Mouse (Mus musculus) G1E (cell line): ENCODE measurements at regions not wholly inside any gene's neighbourhood (a gene's known extent, or its start where the extent isn't known, plus 50 kb on each side); places are given as distances from the start of the nearest gene placed in this dataset.

Source experiments
- CTCF ChIP-seq: IDR thresholded peaks from 2 replicates; pipeline ENCODE4 v1.5.1; 2012; ENCODE audit warnings: low read depth, low read length, inconsistent platforms, mixed read lengths
- GATA1 ChIP-seq: IDR thresholded peaks from 2 replicates; pipeline ENCODE4 v1.6.1; 2012; ENCODE audit warnings: borderline replicate concordance, low read length, inconsistent platforms, mixed read lengths
- GATA2 ChIP-seq: IDR thresholded peaks from 2 replicates; pipeline ENCODE4 v1.6.1; 2012; ENCODE audit warnings: low read depth, low read length, inconsistent platforms, borderline replicate concordance
- POLR2AphosphoS5 ChIP-seq: IDR thresholded peaks from 2 replicates; pipeline ENCODE4 v1.6.1; 2012; ENCODE audit warnings: low read depth, low read length, inconsistent platforms; ENCODE audit not compliant: insufficient replicate concordance
- TAL1 ChIP-seq: conservative IDR thresholded peaks from 2 replicates; pipeline ENCODE4 v1.6.1; 2012; ENCODE audit warnings: low read depth, low read length, inconsistent platforms, mixed read lengths

DNA sequence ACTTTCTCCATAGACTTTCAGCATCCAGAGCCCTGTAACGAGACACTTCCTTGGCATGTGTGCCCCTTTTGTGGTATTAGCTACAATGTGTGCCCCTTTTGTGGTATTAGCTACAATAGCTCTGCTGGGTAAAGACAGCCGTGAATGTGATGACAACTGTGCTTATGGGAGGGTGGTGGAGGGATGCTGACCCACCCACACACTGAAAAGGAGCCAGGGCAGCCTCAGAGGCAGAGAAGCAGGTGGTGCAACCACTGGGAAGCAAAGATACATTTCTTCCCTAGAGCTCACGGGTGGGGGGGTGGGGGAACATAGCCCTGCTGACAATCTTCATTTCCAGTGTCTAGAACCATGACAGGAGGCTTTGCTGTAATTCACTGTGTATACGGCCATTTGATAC lies 176.1 kb downstream of the Prdm2 start:
- no peak for TF ChIP-seq TAL1
- TF ChIP-seq CTCF, result no peak
- no peak for TF ChIP-seq GATA1
- no peak for TF ChIP-seq POLR2AphosphoS5
- TF ChIP-seq GATA2, result no peak
